ENCODE assay signal across 9 mouse cellular contexts in genomic region chr10:110952937-110953451, GRCm38 (mm10). TPM values are rescaled to one million over a fixed set of nuclear protein-coding genes. Genes with fewer than 3 reads are reported as not detected.
DNase-seq lines count a peak whose midpoint lies in the region; ATAC-seq and TF ChIP-seq lines count a peak whose summit lies in the region.
"Had no signal": no experiment of that assay in that cellular context is flagged by ENCODE, and none has a peak within 500 bp of the region (broad histone marks: within the 10 kb centered on the region; RNA-seq: fewer than 3 reads in every experiment).

No protein-coding gene starts in this region.

- no peaks in the 10 kb centered on the region for H3K27me3 ChIP-seq in forebrain, embryonic 13.5 days
- no peaks in the 10 kb centered on the region for H3K27me3 ChIP-seq in forebrain, embryonic 11.5 days (ENCODE audit: control insufficient read depth, insufficient read depth, low read length)
- H3K27me3 ChIP-seq: limb, embryonic 12.5 days had no signal

- no peak for TF ChIP-seq CTCF in left cerebral cortex, adult 2 months (IDR thresholded peaks at IDR 0.05)

- H3K36me3 ChIP-seq in forebrain, embryonic 13.5 days (ENCODE audit: poor library complexity, severe bottlenecking), result peaks cover 47% of the 10 kb centered on the region
- no peaks in the 10 kb centered on the region; the same call in 1 of the 2 replicates for H3K36me3 ChIP-seq in forebrain, embryonic 11.5 days (ENCODE audit: control insufficient read depth, insufficient read depth, low read length)

- 85% methylated on average over 9 of the region's 9 CpGs for WGBS in forebrain, embryonic 13.5 days
- WGBS in forebrain, embryonic 11.5 days, result 94% methylated on average over 9 of the region's 9 CpGs

- H3K9me3 ChIP-seq in forebrain, embryonic 13.5 days (replicated peaks), result no peaks in the 10 kb centered on the region
- no peaks in the 10 kb centered on the region for H3K9me3 ChIP-seq in forebrain, embryonic 11.5 days (ENCODE audit: control insufficient read depth, low read length)
- H3K9me3 ChIP-seq: limb, embryonic 12.5 days had no signal

- H3K27ac ChIP-seq in forebrain, embryonic 13.5 days, result no peak overlapping the region
- H3K27ac ChIP-seq in forebrain, embryonic 11.5 days (ENCODE audit: low read depth, low read length), result no peak overlapping the region
- H3K27ac ChIP-seq in left cerebral cortex, adult 2 months, result peak overlapping the region; percentile 54
- H3K27ac ChIP-seq: limb, embryonic 12.5 days had no signal

- H3K4me2 ChIP-seq in forebrain, embryonic 13.5 days, result no peak overlapping the region
- H3K4me2 ChIP-seq in forebrain, embryonic 11.5 days (ENCODE audit: low read depth, low read length, severe bottlenecking), result no peak overlapping the region
- H3K4me2 ChIP-seq: limb, embryonic 12.5 days had no signal

- no peak overlapping the region for H3K9ac ChIP-seq in forebrain, embryonic 13.5 days
- no peak overlapping the region for H3K9ac ChIP-seq in forebrain, embryonic 11.5 days (ENCODE audit: low read length)
- H3K9ac ChIP-seq: limb, embryonic 12.5 days had no signal

- H3K4me1 ChIP-seq in forebrain, embryonic 13.5 days, result no peaks in the 10 kb centered on the region
- no peaks in the 10 kb centered on the region for H3K4me1 ChIP-seq in forebrain, embryonic 11.5 days (replicated peaks; ENCODE audit: control insufficient read depth, insufficient read depth, low read length)
- H3K4me1 ChIP-seq: limb, embryonic 12.5 days had no signal

- H3K4me3 ChIP-seq in forebrain, embryonic 13.5 days, result no peak overlapping the region
- no peak overlapping the region for H3K4me3 ChIP-seq in forebrain, embryonic 11.5 days (ENCODE audit: low read depth, low read length)
- no peak overlapping the region for H3K4me3 ChIP-seq in left cerebral cortex, adult 2 months
- H3K4me3 ChIP-seq: limb, embryonic 12.5 days had no signal

- intact Hi-C loops in heart, postnatal 25 days (cut with DNase I), result no loop called here
- intact Hi-C loops in left cerebral cortex, adult 2 months (cut with DNase I), result no loop called here

- ATAC-seq in forebrain, embryonic 13.5 days, result peak; percentile 55; the same call in 1 of the 2 replicates
- ATAC-seq in forebrain, embryonic 11.5 days (replicated peaks; ENCODE audit: low FRiP score), result no peak

- no peak for DNase-seq in forebrain, embryonic 11.5 days (ENCODE audit: low spot score)
- peak; percentile 16 for DNase-seq in 3134 (ENCODE audit: extremely low read depth, insufficient read length, low spot score)
- DNase-seq in cerebellum, postnatal 25 days, result peak; percentile 40 to 42
- peak; percentile 78 for DNase-seq in heart, postnatal 25 days (ENCODE audit: low spot score)
- peak in 1 of 2 experiments; percentile 36 for DNase-seq in left cerebral cortex, adult 2 months (ENCODE audit: extremely low spot score in 1 of 2, low spot score in 2 of 2)
- DNase-seq in ovary, postnatal 36 days (ENCODE audit: low spot score), result peak; percentile 73
- DNase-seq in embryo, embryonic 9.5 days (ENCODE audit: extremely low spot score), result no peak

RNA-seq across cellular contexts. Expression of gene Csrp2, which starts 33.4 kb away (rescaled TPM):
- 152 and 159 TPM in 2 replicates for polyA plus RNA-seq in forebrain, embryonic 13.5 days (2015; fragmentation: Nextera tagmentation; extraction: Ambion mirVana)
- polyA plus RNA-seq in forebrain, embryonic 11.5 days (2014; fragmentation: Nextera tagmentation; extraction: Ambion mirVana), result 169 and 173 TPM in 2 replicates
- total RNA-seq in heart, postnatal 25 days (2021), result 10 to 100 TPM; 54.6 to 60.7 TPM
- 10 to 100 TPM in 1 of 2 experiments, 1 to 10 TPM in 1; 7.0 to 10.7 TPM for total RNA-seq in left cerebral cortex, adult 2 months (2021)

RNA-seq across cellular contexts. Expression of gene Zdhhc17, which starts 56.9 kb away (rescaled TPM):
- 46.0 and 46.9 TPM in 2 replicates for polyA plus RNA-seq in forebrain, embryonic 13.5 days (2015; fragmentation: Nextera tagmentation; extraction: Ambion mirVana)
- 28.0 and 31.6 TPM in 2 replicates for polyA plus RNA-seq in forebrain, embryonic 11.5 days (2014; fragmentation: Nextera tagmentation; extraction: Ambion mirVana)
- total RNA-seq in heart, postnatal 25 days (2021), result 10 to 100 TPM; 24.8 to 27.7 TPM
- 100 to 1,000 TPM; 113 to 128 TPM for total RNA-seq in left cerebral cortex, adult 2 months (2021)

Comparison
In these comparisons a context has a peak if more than half of its experiments do, and no peak if none do; other contexts are left out.
1. DNase-seq: peak in 3134 (single experiment), cerebellum, postnatal 25 days (2 of 2), heart, postnatal 25 days (single experiment) and ovary, postnatal 36 days (single experiment); none in forebrain, embryonic 11.5 days (single experiment) and embryo, embryonic 9.5 days (single experiment).
2. RNA of gene Csrp2, which starts 33.4 kb away (total RNA-seq): 54.6 to 60.7 TPM in heart, postnatal 25 days; 7.0 to 10.7 TPM in left cerebral cortex, adult 2 months; every median in the first group is over 4 times any median in the second.